Mouse (Mus musculus): ENCODE results near the gene Ttc38. TPM values are rescaled to one million over a fixed set of nuclear protein-coding genes. Genes with fewer than 3 reads are reported as not detected.

Ttc38 gene
- total and polyA plus RNA-seq, 2 experiments from 2014 or later: 2.0 to 5.4 TPM

GRCm38 (mm10) chr15:85791449-85791848 is 40.7 kb upstream of the Ttc38 start:
- no peaks in the 10 kb centered on the region for H3K36me3 ChIP-seq (ENCODE audit: insufficient read depth, low read length)
- no peaks in the 10 kb centered on the region for H3K27me3 ChIP-seq (ENCODE audit: insufficient read depth, low read length)
- DNase-seq (ENCODE audit: low spot score): no peak
- no peaks in the 10 kb centered on the region for H3K4me1 ChIP-seq (ENCODE audit: insufficient read depth, low read length)
- H3K4me2 ChIP-seq (ENCODE audit: low read depth, low read length): no peak overlapping the region
- no peak for ATAC-seq
- H3K27ac ChIP-seq: no peak overlapping the region
- H3K9ac ChIP-seq (replicated peaks; ENCODE audit: low read length): no peak overlapping the region
- no peaks in the 10 kb centered on the region for H3K9me3 ChIP-seq (ENCODE audit: low read length)
- TF ChIP-seq CTCF (IDR thresholded peaks at IDR 0.05; ENCODE audit: low read depth): no peak
- no peak overlapping the region for H3K4me3 ChIP-seq (ENCODE audit: low read length)
- WGBS: 88% methylated on average over 4 of the region's 4 CpGs

GRCm38 (mm10) chr15:85792819-85793218 is 39.3 kb upstream of the Ttc38 start:
- 57% methylated on average over 1 of the region's 1 CpGs for WGBS
- no peaks in the 10 kb centered on the region for H3K4me1 ChIP-seq (ENCODE audit: insufficient read depth, low read length)
- peak; percentile 72; the same call in 1 of the 2 replicates for ATAC-seq

GRCm38 (mm10) chr15:85795516-85795915 is 36.6 kb upstream of the Ttc38 start:
- Histone ChIP-seq H3K27ac (no peak overlapping the region), H3K27me3 (ENCODE audit: insufficient read depth, low read length) (no peaks in the 10 kb centered on the region), H3K36me3 (ENCODE audit: insufficient read depth, low read length) (no peaks in the 10 kb centered on the region), H3K4me2 (ENCODE audit: low read depth, low read length) (no peak overlapping the region), H3K9ac (replicated peaks; ENCODE audit: low read length) (no peak overlapping the region), H3K4me1 (ENCODE audit: insufficient read depth, low read length) (no peaks in the 10 kb centered on the region), H3K4me3 (ENCODE audit: low read length) (no peak overlapping the region), H3K9me3 (ENCODE audit: low read length) (no peaks in the 10 kb centered on the region)
- TF ChIP-seq CTCF (IDR thresholded peaks at IDR 0.05; ENCODE audit: low read depth): no peak
- DNase-seq (ENCODE audit: low spot score) (no peak), ATAC-seq (no peak)
- 77% methylated on average over 6 of the region's 6 CpGs for WGBS

More at GRCm38 (mm10) chr15:85792819-85793218, 39.3 kb upstream of the Ttc38 start:
- H3K9me3 ChIP-seq (ENCODE audit: low read length): no peaks in the 10 kb centered on the region
- H3K27me3 ChIP-seq (ENCODE audit: insufficient read depth, low read length): no peaks in the 10 kb centered on the region
- no peak overlapping the region for H3K4me3 ChIP-seq (ENCODE audit: low read length)
- no peak overlapping the region for H3K9ac ChIP-seq (replicated peaks; ENCODE audit: low read length)
- no peak overlapping the region for H3K4me2 ChIP-seq (ENCODE audit: low read depth, low read length)
- DNase-seq (ENCODE audit: low spot score): peak; percentile 85
- H3K36me3 ChIP-seq (ENCODE audit: insufficient read depth, low read length): no peaks in the 10 kb centered on the region
- no peak for TF ChIP-seq CTCF (IDR thresholded peaks at IDR 0.05; ENCODE audit: low read depth)
- H3K27ac ChIP-seq: no peak overlapping the region

GRCm38 (mm10) chr15:85798676-85799075 is 33.4 kb upstream of the Ttc38 start:
- WGBS: 93% methylated on average over 8 of the region's 8 CpGs
- no peak overlapping the region for H3K27ac ChIP-seq

GRCm38 (mm10) chr15:85802931-85803330 is 29.2 kb upstream of the Ttc38 start:
- ATAC-seq (no peak), DNase-seq (ENCODE audit: low spot score) (peak; percentile 57)
- Histone ChIP-seq H3K27me3 (ENCODE audit: insufficient read depth, low read length) (no peaks in the 10 kb centered on the region), H3K27ac (no peak overlapping the region), H3K4me1 (ENCODE audit: insufficient read depth, low read length) (no peaks in the 10 kb centered on the region), H3K9ac (replicated peaks; ENCODE audit: low read length) (no peak overlapping the region), H3K9me3 (ENCODE audit: low read length) (no peaks in the 10 kb centered on the region), H3K36me3 (ENCODE audit: insufficient read depth, low read length) (no peaks in the 10 kb centered on the region), H3K4me2 (ENCODE audit: low read depth, low read length) (no peak overlapping the region), H3K4me3 (ENCODE audit: low read length) (no peak overlapping the region)
- no peak for TF ChIP-seq CTCF (IDR thresholded peaks at IDR 0.05; ENCODE audit: low read depth)
- WGBS: 75% methylated on average over 2 of the region's 2 CpGs

More at GRCm38 (mm10) chr15:85798676-85799075, 33.4 kb upstream of the Ttc38 start:
- Histone ChIP-seq H3K9ac (replicated peaks; ENCODE audit: low read length) (no peak overlapping the region), H3K4me3 (ENCODE audit: low read length) (no peak overlapping the region), H3K9me3 (ENCODE audit: low read length) (no peaks in the 10 kb centered on the region), H3K36me3 (ENCODE audit: insufficient read depth, low read length) (no peaks in the 10 kb centered on the region), H3K27me3 (ENCODE audit: insufficient read depth, low read length) (no peaks in the 10 kb centered on the region), H3K4me1 (ENCODE audit: insufficient read depth, low read length) (no peaks in the 10 kb centered on the region), H3K4me2 (ENCODE audit: low read depth, low read length) (no peak overlapping the region)
- no peak for TF ChIP-seq CTCF (IDR thresholded peaks at IDR 0.05; ENCODE audit: low read depth)
- DNase-seq (ENCODE audit: low spot score) (no peak), ATAC-seq (no peak)

- H3K36me3 ChIP-seq (ENCODE audit: insufficient read depth, low read length): no peaks in the 10 kb centered on the region
- H3K9ac ChIP-seq (replicated peaks; ENCODE audit: low read length): no peak overlapping the region
- no peak overlapping the region for H3K4me3 ChIP-seq (ENCODE audit: low read length)
- TF ChIP-seq CTCF (IDR thresholded peaks at IDR 0.05; ENCODE audit: low read depth): no peak
- ATAC-seq: no peak
- WGBS: 80% methylated on average over 4 of the region's 4 CpGs
- no peaks in the 10 kb centered on the region for H3K4me1 ChIP-seq (ENCODE audit: insufficient read depth, low read length)
- no peak overlapping the region for H3K4me2 ChIP-seq (ENCODE audit: low read depth, low read length)
- no peak for DNase-seq (ENCODE audit: low spot score)
- H3K27ac ChIP-seq: no peak overlapping the region
- no peaks in the 10 kb centered on the region for H3K27me3 ChIP-seq (ENCODE audit: insufficient read depth, low read length)
- no peaks in the 10 kb centered on the region for H3K9me3 ChIP-seq (ENCODE audit: low read length)
Observed at GRCm38 (mm10) chr15:85806886-85807285, 25.2 kb upstream of the Ttc38 start.

- Histone ChIP-seq H3K9ac (replicated peaks; ENCODE audit: low read length) (no peak overlapping the region), H3K36me3 (ENCODE audit: insufficient read depth, low read length) (no peaks in the 10 kb centered on the region), H3K4me3 (ENCODE audit: low read length) (no peak overlapping the region), H3K9me3 (ENCODE audit: low read length) (no peaks in the 10 kb centered on the region), H3K27ac (no peak overlapping the region), H3K4me2 (ENCODE audit: low read depth, low read length) (no peak overlapping the region), H3K4me1 (ENCODE audit: insufficient read depth, low read length) (no peaks in the 10 kb centered on the region), H3K27me3 (ENCODE audit: insufficient read depth, low read length) (no peaks in the 10 kb centered on the region)
- no peak for TF ChIP-seq CTCF (IDR thresholded peaks at IDR 0.05; ENCODE audit: low read depth)
- DNase-seq (ENCODE audit: low spot score) (no peak), ATAC-seq (no peak)
- WGBS: 83% methylated on average over 4 of the region's 4 CpGs
Observed at GRCm38 (mm10) chr15:85807404-85807803, 24.7 kb upstream of the Ttc38 start.
